Mouse (Mus musculus) right cerebral cortex, postnatal 10 days (tissue): ENCODE measurements at regions not wholly inside any gene's neighbourhood (a gene's known extent, or its start where the extent isn't known, plus 50 kb on each side); places are given as distances from the start of the nearest gene placed in this dataset.

Source experiments
- DNase-seq, 2 experiments: peaks; one replicate each; pipeline ENCODE4 v3.0.0; 2021; ENCODE audit warnings: low spot score in 2 of 2

- DNase-seq, result no peak
Measured at GRCm38 (mm10) chr12:35724132-35724531, 189.3 kb upstream of the Ahr start.

GRCm38 (mm10) chr12:35712671-35713070 is 177.8 kb upstream of the Ahr start:
- DNase-seq, result no peak

GRCm38 (mm10) chr12:35711549-35712070 is 176.8 kb upstream of the Ahr start:
- DNase-seq, result no peak

- no peak for DNase-seq
Measured at GRCm38 (mm10) chr12:35710323-35710722, 175.5 kb upstream of the Ahr start.

DNA sequence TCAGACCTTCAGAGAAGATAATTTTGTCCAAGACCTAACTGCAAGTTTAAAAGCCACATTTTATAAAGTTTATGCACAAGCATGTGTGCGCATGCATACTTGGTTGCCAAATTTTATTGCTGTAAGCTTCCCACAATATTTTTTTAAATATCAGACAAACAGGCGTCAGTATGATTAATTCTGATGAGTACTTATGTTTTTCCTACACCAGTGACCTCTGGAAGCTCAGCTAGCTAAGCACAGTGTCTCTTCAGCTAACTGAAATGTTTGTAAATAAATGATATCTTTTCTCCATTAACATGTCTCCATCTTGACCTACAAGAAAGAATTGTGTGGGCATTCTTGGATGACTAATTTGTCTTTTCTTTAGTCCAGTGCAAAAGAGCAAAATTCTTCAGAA is 168.6 kb upstream of the Ahr start:
- DNase-seq, result no peak

DNA sequence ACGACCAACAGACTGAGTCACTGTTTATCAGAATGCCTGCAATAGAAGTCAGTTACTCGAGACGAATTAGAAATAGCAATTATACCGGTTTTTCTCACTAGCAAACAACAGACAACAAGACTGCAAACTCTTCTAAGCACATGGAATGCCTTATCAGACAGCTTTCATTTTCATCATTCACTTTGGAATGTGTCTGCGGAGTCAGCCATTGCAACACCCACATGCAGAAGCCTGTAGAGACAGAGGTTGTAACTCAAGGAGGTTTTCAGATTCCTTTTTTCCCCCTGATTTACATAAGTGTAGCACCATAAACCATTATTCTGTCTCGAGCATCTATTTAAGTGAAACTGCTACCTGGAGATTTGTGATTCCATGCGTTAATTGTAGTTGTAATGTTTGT is 167.8 kb upstream of the Ahr start:
- DNase-seq, result no peak

DNA sequence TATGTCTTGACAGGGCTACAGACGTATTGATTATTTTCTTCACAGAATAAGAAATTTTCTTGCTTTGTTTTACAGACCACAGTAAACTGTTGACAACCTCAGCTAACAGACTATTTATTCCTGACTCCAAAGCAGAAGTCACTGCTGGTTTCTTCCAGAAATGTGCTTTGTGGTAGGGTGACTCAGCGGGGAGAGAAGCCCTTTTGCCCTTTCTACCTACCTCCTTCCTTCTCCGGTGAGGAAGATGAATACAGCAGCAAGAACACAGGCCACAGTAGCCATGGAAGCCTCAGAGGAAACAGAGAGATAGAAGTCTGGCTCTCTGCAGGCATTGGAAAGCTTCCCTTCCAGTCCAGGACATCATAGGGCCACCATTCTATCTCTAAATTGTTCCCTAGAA is 159.4 kb upstream of the Ahr start:
- DNase-seq, result no peak

DNA sequence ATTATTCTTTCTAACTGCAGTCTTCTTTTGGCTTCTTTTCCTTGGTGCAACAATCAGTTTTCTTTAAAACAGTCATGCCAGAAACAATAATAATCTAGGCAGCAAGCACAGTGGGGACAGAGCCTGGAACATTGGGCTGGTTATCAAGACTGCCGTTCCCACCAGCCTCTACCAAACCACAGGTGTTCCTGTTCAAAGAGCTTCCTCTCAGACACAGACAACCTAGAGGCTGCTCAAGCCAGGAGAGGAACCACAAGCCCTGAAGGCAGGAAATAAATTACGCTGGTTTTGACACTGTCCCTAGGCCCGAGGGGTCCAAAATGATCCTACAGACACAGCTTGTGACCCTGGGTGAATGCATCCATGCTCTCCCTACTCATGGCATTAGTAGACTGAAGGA is 156.1 kb upstream of the Ahr start:
- no peak for DNase-seq

GRCm38 (mm10) chr12:35686231-35686630 is 151.4 kb upstream of the Ahr start:
- DNase-seq, result no peak

- DNase-seq, result no peak
Measured at GRCm38 (mm10) chr12:35685189-35685588, 150.4 kb upstream of the Ahr start.

DNA sequence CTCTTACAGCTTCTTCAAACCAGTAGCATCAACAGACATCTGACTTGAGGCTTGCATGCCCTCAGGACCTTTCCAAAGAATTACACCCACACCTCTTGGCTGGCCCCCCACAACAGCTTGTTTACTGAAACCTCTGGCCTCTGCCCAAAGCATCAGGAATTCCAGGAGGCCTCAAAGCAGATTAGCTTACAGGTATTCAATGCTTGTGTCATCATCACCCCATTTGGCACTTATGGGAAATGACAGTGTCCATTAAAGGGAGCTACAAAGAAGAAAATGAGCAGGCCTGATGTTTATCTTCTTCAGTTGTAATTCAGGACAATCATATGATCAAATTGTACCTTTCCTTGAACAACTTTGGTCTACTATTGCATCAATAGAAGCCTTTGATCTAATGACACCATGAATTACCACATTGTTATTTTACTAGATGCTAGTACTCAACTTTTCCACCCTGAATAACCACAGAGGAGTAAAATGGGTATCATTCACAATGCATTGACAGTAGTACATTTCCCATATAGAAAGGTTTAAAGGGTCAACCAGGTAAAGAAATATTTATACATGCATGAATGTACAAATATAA is 147.1 kb upstream of the Ahr start:
- DNase-seq, result no peak

- DNase-seq, result no peak
Measured at GRCm38 (mm10) chr12:35679903-35680302, 145.1 kb upstream of the Ahr start.

- DNase-seq, result no peak
Measured at GRCm38 (mm10) chr12:35679025-35679424, 144.2 kb upstream of the Ahr start.

GRCm38 (mm10) chr12:35674487-35674886 is 139.6 kb upstream of the Ahr start:
- peak; percentile 21 to 22 for DNase-seq

- DNase-seq, result no peak
Measured at GRCm38 (mm10) chr12:35670980-35671379, 136.1 kb upstream of the Ahr start.

DNA sequence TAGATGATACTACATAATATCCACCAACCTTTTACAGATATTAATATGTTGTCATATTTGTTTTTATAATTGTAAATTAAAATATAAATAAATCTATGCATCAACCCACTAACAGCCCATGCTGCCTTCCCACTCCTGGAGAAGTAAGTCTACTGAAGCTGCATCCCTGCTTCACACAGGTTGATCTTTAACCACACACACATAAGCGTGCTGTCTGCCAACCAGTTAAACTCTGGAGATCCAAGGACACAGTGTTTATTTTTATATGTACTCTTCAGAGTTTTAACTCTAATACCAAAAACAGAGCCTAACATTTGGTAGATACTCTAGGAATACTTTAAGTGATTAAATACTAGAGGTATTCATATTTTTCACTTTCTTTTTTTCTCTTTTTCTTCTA is 133.9 kb upstream of the Ahr start:
- no peak for DNase-seq

GRCm38 (mm10) chr12:35667705-35668104 is 132.9 kb upstream of the Ahr start:
- no peak for DNase-seq

GRCm38 (mm10) chr12:35667218-35667617 is 132.4 kb upstream of the Ahr start:
- no peak for DNase-seq

GRCm38 (mm10) chr12:35666062-35666461 is 131.2 kb upstream of the Ahr start:
- no peak for DNase-seq

DNA sequence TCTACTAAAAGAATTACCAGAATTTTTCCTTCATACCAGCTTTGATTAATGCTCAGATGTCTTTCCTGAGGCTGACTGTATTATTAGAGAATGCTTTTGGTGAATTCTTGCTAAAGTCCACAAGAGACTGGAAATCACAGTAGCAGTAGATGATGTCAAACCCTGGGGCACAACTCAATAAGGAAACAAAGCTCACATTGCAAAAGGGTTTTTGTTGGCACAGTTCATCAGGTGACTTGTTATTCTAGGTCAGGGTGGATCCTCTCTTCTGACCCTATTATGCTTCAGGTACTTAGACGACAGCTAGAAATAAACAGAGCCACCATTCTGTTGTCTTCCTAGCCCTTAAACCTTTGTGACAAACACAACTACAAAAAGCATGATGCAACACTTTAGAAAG is 128.2 kb upstream of the Ahr start:
- DNase-seq, result no peak

GRCm38 (mm10) chr12:35656563-35656962 is 121.7 kb upstream of the Ahr start:
- DNase-seq, result no peak

DNA sequence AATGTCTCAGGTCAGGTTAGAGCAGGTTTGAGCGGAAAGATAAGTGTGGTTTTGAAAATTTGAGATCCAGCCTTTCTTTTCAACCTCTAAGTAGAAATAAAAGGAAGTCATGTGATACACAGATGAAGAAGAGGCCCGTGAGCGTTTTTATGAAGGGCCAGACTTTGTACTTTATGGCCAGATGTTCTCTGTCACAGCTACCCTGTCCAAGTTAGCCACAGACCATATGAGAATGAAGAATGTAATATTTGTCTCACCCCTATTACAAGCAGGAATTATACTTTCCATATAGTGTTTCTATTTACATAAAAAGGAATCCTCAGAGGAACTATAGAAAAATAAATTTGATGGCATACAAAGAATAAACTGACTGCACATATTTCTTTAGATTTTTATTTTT is 114.9 kb upstream of the Ahr start:
- DNase-seq, result no peak

- no peak for DNase-seq
Measured at GRCm38 (mm10) chr12:35642473-35642872, 107.6 kb upstream of the Ahr start.

- no peak for DNase-seq
Measured at GRCm38 (mm10) chr12:35641741-35642140, 106.9 kb upstream of the Ahr start.
